Mouse (Mus musculus): ENCODE measurements around the gene Eci2. TPM values are rescaled to one million over a fixed set of nuclear protein-coding genes. Genes with fewer than 3 reads are reported as not detected.
"Not testable (repeated sequence)": the region's sequence is repeated elsewhere in the genome, so short reads cannot be mapped to it uniquely, and the experiment has no call there.

Eci2 gene
- polyA plus RNA-seq, 1 experiment from 2014 or later = 92.6 TPM

- H3K4me3 ChIP-seq = no peak overlapping the region
- 91% methylated on average over 3 of the region's 3 CpGs for WGBS
- no peaks in the 10 kb centered on the region for H3K36me3 ChIP-seq (replicated peaks)
- no peak overlapping the region for H3K9ac ChIP-seq
- ATAC-seq (replicated peaks) = no peak
- no peaks in the 10 kb centered on the region for H3K4me1 ChIP-seq
- no peak overlapping the region for H3K4me2 ChIP-seq
- H3K9me3 ChIP-seq = no peaks in the 10 kb centered on the region
- no peaks in the 10 kb centered on the region for H3K27me3 ChIP-seq (replicated peaks)
- H3K27ac ChIP-seq = no peak overlapping the region
These were observed 1.5 kb upstream of the Eci2 start for GRCm38 (mm10) chr13:35028365-35028764.

- H3K4me2 ChIP-seq; H3K9ac ChIP-seq; H3K4me1 ChIP-seq; H3K27me3 ChIP-seq (replicated peaks); H3K27ac ChIP-seq; ATAC-seq (replicated peaks); H3K36me3 ChIP-seq (replicated peaks); H3K4me3 ChIP-seq; H3K9me3 ChIP-seq: not testable (repeated sequence)
- WGBS = 55% methylated on average over 1 of the region's 1 CpGs
These were observed 3.5 kb downstream of the Eci2 start for GRCm38 (mm10) chr13:35023401-35023800.

- Histone ChIP-seq H3K4me2 (no peak overlapping the region), H3K27me3 (replicated peaks) (no peaks in the 10 kb centered on the region), H3K36me3 (replicated peaks) (no peaks in the 10 kb centered on the region), H3K4me1 (no peaks in the 10 kb centered on the region), H3K27ac (no peak overlapping the region), H3K9ac (no peak overlapping the region), H3K9me3 (no peaks in the 10 kb centered on the region), H3K4me3 (no peak overlapping the region)
- no peak for ATAC-seq (replicated peaks)
- WGBS = 71% methylated on average over 3 of the region's 3 CpGs
These were observed 6.5 kb downstream of the Eci2 start for GRCm38 (mm10) chr13:35020383-35020782.

- Histone ChIP-seq H3K4me3 (no peak overlapping the region), H3K27me3 (replicated peaks) (no peaks in the 10 kb centered on the region), H3K4me1 (no peaks in the 10 kb centered on the region), H3K4me2 (no peak overlapping the region), H3K9me3 (no peaks in the 10 kb centered on the region), H3K36me3 (replicated peaks) (no peaks in the 10 kb centered on the region), H3K9ac (no peak overlapping the region), H3K27ac (no peak overlapping the region)
- no peak for ATAC-seq (replicated peaks)
- WGBS = 77% methylated on average over 7 of the region's 7 CpGs
These were observed 7.9 kb downstream of the Eci2 start for GRCm38 (mm10) chr13:35018866-35019536.

GRCm38 (mm10) chr13:35017392-35017791 lies 9.5 kb downstream of the Eci2 start:
- Histone ChIP-seq H3K36me3 (replicated peaks) (no peaks in the 10 kb centered on the region), H3K4me1 (no peaks in the 10 kb centered on the region), H3K9ac (no peak overlapping the region), H3K9me3 (no peaks in the 10 kb centered on the region), H3K4me2 (no peak overlapping the region), H3K27ac (no peak overlapping the region), H3K4me3 (no peak overlapping the region), H3K27me3 (replicated peaks) (no peaks in the 10 kb centered on the region)
- ATAC-seq (replicated peaks) = no peak
- 87% methylated on average over 6 of the region's 6 CpGs for WGBS

- Histone ChIP-seq H3K4me1 (no peaks in the 10 kb centered on the region), H3K27ac (no peak overlapping the region), H3K4me2 (no peak overlapping the region), H3K4me3 (no peak overlapping the region), H3K9me3 (no peaks in the 10 kb centered on the region), H3K9ac (no peak overlapping the region), H3K27me3 (replicated peaks) (no peaks in the 10 kb centered on the region), H3K36me3 (replicated peaks) (no peaks in the 10 kb centered on the region)
- ATAC-seq (replicated peaks) = no peak
- WGBS = 98% methylated on average over 1 of the region's 1 CpGs
These were observed 10.8 kb downstream of the Eci2 start for GRCm38 (mm10) chr13:35016067-35016466.

- Histone ChIP-seq H3K9ac (no peak overlapping the region), H3K36me3 (replicated peaks) (no peaks in the 10 kb centered on the region), H3K27me3 (replicated peaks) (no peaks in the 10 kb centered on the region), H3K27ac (no peak overlapping the region), H3K4me1 (peaks cover 28% of the 10 kb centered on the region), H3K4me2 (no peak overlapping the region), H3K4me3 (no peak overlapping the region), H3K9me3 (no peaks in the 10 kb centered on the region)
- ATAC-seq (replicated peaks) = no peak
- 79% methylated on average over 2 of the region's 2 CpGs for WGBS
These were observed 31.0 kb downstream of the Eci2 start for GRCm38 (mm10) chr13:34995925-34996324.

- Histone ChIP-seq H3K4me3 (peak overlapping the region; percentile 56), H3K27ac (peak overlapping the region; percentile 76)
- WGBS = under 1% methylated on average over 33 of the region's 33 CpGs
These were observed 32.7 kb downstream of the Eci2 start for GRCm38 (mm10) chr13:34993983-34994811.

GRCm38 (mm10) chr13:34993595-34993982 lies 33.3 kb downstream of the Eci2 start:
- H3K36me3 ChIP-seq (replicated peaks) = 0 out of 2 replicates have a peak, but pooled peaks cover 5% of the 10 kb centered on the region
- peak overlapping the region; percentile 56 for H3K4me3 ChIP-seq
- peak; percentile 73 for ATAC-seq (replicated peaks)
- H3K9me3 ChIP-seq = no peaks in the 10 kb centered on the region
- H3K4me1 ChIP-seq = peaks cover 28% of the 10 kb centered on the region
- peak overlapping the region; percentile 76 for H3K27ac ChIP-seq
- no peaks in the 10 kb centered on the region for H3K27me3 ChIP-seq (replicated peaks)
- under 1% methylated on average over 22 of the region's 22 CpGs for WGBS
- H3K4me2 ChIP-seq = peak overlapping the region; percentile 83
- peak overlapping the region; percentile 56 for H3K9ac ChIP-seq

More at GRCm38 (mm10) chr13:34993983-34994811, 32.7 kb downstream of the Eci2 start:
- peak; percentile 95 for ATAC-seq (replicated peaks)
- Histone ChIP-seq H3K9me3 (no peaks in the 10 kb centered on the region), H3K4me2 (peak overlapping the region; percentile 83), H3K4me1 (peaks cover 28% of the 10 kb centered on the region), H3K9ac (peak overlapping the region; percentile 56), H3K36me3 (replicated peaks) (0 out of 2 replicates have a peak, but pooled peaks cover 5% of the 10 kb centered on the region), H3K27me3 (replicated peaks) (no peaks in the 10 kb centered on the region)

- Histone ChIP-seq H3K9me3 (no peaks in the 10 kb centered on the region), H3K36me3 (replicated peaks) (0 out of 2 replicates have a peak, but pooled peaks cover 5% of the 10 kb centered on the region), H3K4me1 (peaks cover 28% of the 10 kb centered on the region), H3K4me3 (peak overlapping the region; percentile 56), H3K27me3 (replicated peaks) (no peaks in the 10 kb centered on the region), H3K9ac (no peak overlapping the region; the same call in 1 of the 2 replicates), H3K27ac (peak overlapping the region; percentile 76; the same call in 1 of the 2 replicates), H3K4me2 (peak overlapping the region; percentile 83)
- ATAC-seq (replicated peaks) = no peak
- WGBS = 71% methylated on average over 4 of the region's 4 CpGs
These were observed 33.8 kb downstream of the Eci2 start for GRCm38 (mm10) chr13:34993085-34993484.

- Histone ChIP-seq H3K4me1 (peaks cover 28% of the 10 kb centered on the region), H3K4me2 (no peak overlapping the region), H3K9me3 (no peaks in the 10 kb centered on the region), H3K27ac (no peak overlapping the region), H3K36me3 (replicated peaks) (peaks cover 15% of the 10 kb centered on the region; the same call in 1 of the 2 replicates), H3K27me3 (replicated peaks) (no peaks in the 10 kb centered on the region), H3K9ac (no peak overlapping the region), H3K4me3 (no peak overlapping the region)
- no peak for ATAC-seq (replicated peaks)
- WGBS = 71% methylated on average over 4 of the region's 4 CpGs
These were observed 35.2 kb downstream of the Eci2 start for GRCm38 (mm10) chr13:34991581-34992273.

- not testable (repeated sequence) for H3K9me3 ChIP-seq; H3K9ac ChIP-seq; H3K4me3 ChIP-seq; H3K4me1 ChIP-seq; H3K4me2 ChIP-seq; ATAC-seq (replicated peaks); H3K27ac ChIP-seq; H3K27me3 ChIP-seq (replicated peaks)
- H3K36me3 ChIP-seq (replicated peaks) = peaks cover 22% of the 10 kb centered on the region; the same call in 1 of the 2 replicates
- WGBS = 100% methylated on average over 1 of the region's 1 CpGs
These were observed 43.4 kb downstream of the Eci2 start for GRCm38 (mm10) chr13:34983479-34983878.

All from midbrain, embryonic 15.5 days (tissue).